Mouse (Mus musculus) brain, embryonic 14.5 days (tissue): ENCODE results near the gene Lin7c. TPM values are rescaled to one million over a fixed set of nuclear protein-coding genes. Genes with fewer than 3 reads are reported as not detected.
"Not testable (repeated sequence)": the region's sequence is repeated elsewhere in the genome, so short reads cannot be mapped to it uniquely, and the experiment has no call there.

Experiments
- DNase-seq: peaks from one replicate; pipeline ENCODE4 v3.0.0-alpha.2; 2011; ENCODE audit warnings: low read depth
- CTCF ChIP-seq: fragments of 200-500 bp; IDR thresholded peaks from 2 replicates; pipeline ENCODE4 v1.5.1; 2012; ENCODE audit warnings: inconsistent platforms, mild to moderate bottlenecking, moderate library complexity, borderline replicate concordance; ENCODE audit not compliant: insufficient read depth, insufficient read length; ENCODE audit errors: extremely low read depth
- POLR2A ChIP-seq: fragments of 200-500 bp; IDR thresholded peaks from 2 replicates; pipeline ENCODE4 v1.6.1; 2012; ENCODE audit warnings: mild to moderate bottlenecking, inconsistent platforms, borderline replicate concordance; ENCODE audit not compliant: poor library complexity, insufficient read depth, insufficient read length, severe bottlenecking; ENCODE audit errors: extremely low read depth
- polyA plus RNA-seq: library from polyadenylated mRNA; depleted of rRNA; stranded (reverse); fragments of >200 nt; gene quantifications from 2 replicates; pipeline ENCODE4 v1.2.3, GENCODE M21; 2012; rRNA removed

Lin7c gene
- 51.6 and 82.4 TPM in 2 replicates for polyA plus RNA-seq

GRCm38 (mm10) chr2:109890597-109890996 lies at the start of gene Lin7c:
Gene Lin7c (plus strand): TSS chr2:109890853.
- DNase-seq, result peak; percentile 98
- TF ChIP-seq CTCF (no peak), POLR2A (peak; percentile 83)

- peak; percentile 21 for DNase-seq
Measured at GRCm38 (mm10) chr2:109846401-109846800, 44.3 kb upstream of the Lin7c start.

GRCm38 (mm10) chr2:109848305-109848704 lies 42.3 kb upstream of the Lin7c start:
- TF ChIP-seq CTCF, result no peak
- no peak for DNase-seq

More at GRCm38 (mm10) chr2:109846401-109846800, 44.3 kb upstream of the Lin7c start:
- no peak for TF ChIP-seq POLR2A
- no peak for TF ChIP-seq CTCF

GRCm38 (mm10) chr2:109848715-109849114 lies 41.9 kb upstream of the Lin7c start:
- TF ChIP-seq POLR2A (no peak), CTCF (no peak)
- peak; percentile 47 for DNase-seq

GRCm38 (mm10) chr2:109855601-109856000 lies 35.1 kb upstream of the Lin7c start:
- TF ChIP-seq POLR2A, result no peak
- no peak for TF ChIP-seq CTCF
- no peak for DNase-seq

- TF ChIP-seq CTCF, result no peak
- TF ChIP-seq POLR2A, result no peak
- DNase-seq, result no peak
Measured at GRCm38 (mm10) chr2:109859671-109860070, 31.0 kb upstream of the Lin7c start.

- DNase-seq, result no peak
- no peak for TF ChIP-seq POLR2A
- no peak for TF ChIP-seq CTCF
Measured at GRCm38 (mm10) chr2:109860832-109861231, 29.8 kb upstream of the Lin7c start.

- not testable (repeated sequence) for DNase-seq
Measured at GRCm38 (mm10) chr2:109879429-109879828, 11.2 kb upstream of the Lin7c start.

GRCm38 (mm10) chr2:109881111-109881510 lies 9.5 kb upstream of the Lin7c start:
- no peak for DNase-seq
- no peak for TF ChIP-seq CTCF
- TF ChIP-seq POLR2A, result no peak

GRCm38 (mm10) chr2:109881625-109882024 lies 9.0 kb upstream of the Lin7c start:
- no peak for TF ChIP-seq CTCF
- TF ChIP-seq POLR2A, result no peak
- DNase-seq, result no peak

GRCm38 (mm10) chr2:109884106-109884505 lies 6.5 kb upstream of the Lin7c start:
- TF ChIP-seq POLR2A (no peak), CTCF (no peak)
- peak; percentile 78 for DNase-seq

GRCm38 (mm10) chr2:109884507-109884906 lies 6.1 kb upstream of the Lin7c start:
- TF ChIP-seq CTCF (no peak), POLR2A (no peak)
- DNase-seq, result peak; percentile 77

GRCm38 (mm10) chr2:109890068-109890467 lies 585 bp upstream of the Lin7c start:
- no peak for TF ChIP-seq CTCF
- TF ChIP-seq POLR2A, result no peak
- DNase-seq, result peak; percentile 22
